Mouse (Mus musculus): ENCODE measurements around the gene Lzic. TPM values are rescaled to one million over a fixed set of nuclear protein-coding genes. Genes with fewer than 3 reads are reported as not detected.

Lzic gene
- total RNA-seq, 2 experiments from 2014 or later: 25.0 to 27.6 TPM

GRCm38 (mm10) chr4:149475096-149475495, 9.9 kb upstream of the Lzic start:
- no peak for DNase-seq (ENCODE audit: low spot score in 2 of 2)

DNA sequence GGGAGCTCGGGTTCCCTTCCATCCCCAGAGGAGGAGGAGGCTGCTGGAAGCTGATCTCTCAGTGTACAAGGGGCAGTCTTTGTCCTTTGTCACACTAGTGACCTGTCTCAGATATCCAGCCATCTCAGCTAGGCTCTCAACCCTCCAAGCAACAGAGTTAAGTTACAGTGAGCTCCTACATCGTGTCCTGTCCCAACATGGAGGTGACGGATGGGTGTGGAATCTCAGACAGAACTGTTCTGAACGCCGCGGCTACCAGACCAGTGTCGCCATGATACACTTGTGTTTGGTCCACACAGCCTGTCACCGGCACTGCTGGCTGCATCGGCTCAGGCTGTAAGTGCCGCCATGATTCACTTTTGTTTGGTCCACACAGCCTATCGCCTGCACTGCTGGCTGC, 8.0 kb upstream of the Lzic start, which contains the start of gene Tmem274:
Gene Tmem274, plus strand, starts transcription at position 301 of the 400 bp plus-strand sequence.
- DNase-seq (ENCODE audit: low spot score in 2 of 2): no peak

GRCm38 (mm10) chr4:149484566-149484965, 463 bp upstream of the Lzic start:
- no peak for DNase-seq (ENCODE audit: low spot score in 2 of 2)

GRCm38 (mm10) chr4:149485825-149486206, 787 bp downstream of the Lzic start:
- DNase-seq (ENCODE audit: low spot score in 2 of 2): no peak

GRCm38 (mm10) chr4:149487729-149488128, 2.7 kb downstream of the Lzic start:
- DNase-seq (ENCODE audit: low spot score in 2 of 2): no peak

DNA sequence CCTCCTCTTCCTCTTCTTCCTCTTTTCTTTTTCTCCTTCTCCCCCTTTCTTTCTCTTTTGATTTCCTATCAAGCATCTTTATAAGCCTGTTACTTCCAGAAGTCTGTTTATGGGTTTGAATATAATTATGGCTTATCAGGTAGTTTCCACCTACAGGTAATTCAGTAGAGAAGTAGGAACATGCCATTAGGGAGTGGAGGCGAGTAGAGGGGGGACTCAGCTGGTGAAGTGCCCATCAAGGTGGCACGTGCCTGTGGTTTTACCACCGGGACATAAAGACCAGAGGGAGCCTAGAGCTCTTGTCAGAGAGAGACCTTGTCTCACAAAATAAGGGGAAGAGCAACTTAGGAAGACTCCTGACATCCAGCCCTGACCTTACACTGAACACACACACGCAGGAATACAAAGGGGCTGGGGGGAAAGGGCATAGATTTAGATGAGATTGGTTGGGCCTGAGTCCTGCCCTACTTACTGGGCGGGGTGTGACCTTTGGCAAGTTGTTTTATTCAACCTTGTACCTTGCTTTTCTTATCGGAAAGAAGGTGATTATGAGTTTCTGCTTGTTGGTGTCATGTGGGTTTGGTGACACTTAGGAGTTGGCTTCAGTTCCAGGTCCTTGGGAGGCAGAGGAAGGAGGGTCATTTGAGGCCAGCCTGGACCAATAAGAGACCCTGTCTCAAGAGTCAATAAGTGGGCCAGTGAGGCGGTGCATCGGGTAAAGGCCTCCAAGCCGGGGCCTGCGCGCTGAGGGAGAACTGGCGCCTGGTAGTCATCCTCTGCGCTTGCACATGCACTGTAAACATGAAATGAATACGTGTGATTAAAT, 4.6 kb downstream of the Lzic start:
- no peak for DNase-seq (ENCODE audit: low spot score in 2 of 2)

- DNase-seq (ENCODE audit: low spot score in 2 of 2): no peak
Measured at GRCm38 (mm10) chr4:149491151-149491550, 6.1 kb downstream of the Lzic start.

DNA sequence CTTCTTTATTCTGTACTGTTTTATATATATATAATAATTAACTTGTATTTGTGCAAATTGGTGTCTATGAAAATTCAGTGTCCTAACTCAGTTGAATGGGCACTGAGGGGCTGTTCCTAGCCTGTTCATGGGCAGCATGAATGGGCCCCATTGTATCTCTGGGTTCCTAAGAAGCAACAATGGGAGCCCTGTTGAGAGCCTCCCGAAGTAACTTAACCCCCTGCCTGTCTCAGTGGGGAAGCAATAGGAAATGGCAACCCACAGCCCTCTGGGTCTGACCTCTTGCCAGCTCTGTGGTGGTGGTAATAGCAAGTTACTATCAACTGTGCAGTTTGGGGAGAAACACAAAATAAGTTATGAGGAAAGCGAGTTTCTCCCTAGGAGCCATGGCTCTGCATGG, 11.6 kb downstream of the Lzic start:
- no peak for DNase-seq (ENCODE audit: low spot score in 2 of 2)

DNA sequence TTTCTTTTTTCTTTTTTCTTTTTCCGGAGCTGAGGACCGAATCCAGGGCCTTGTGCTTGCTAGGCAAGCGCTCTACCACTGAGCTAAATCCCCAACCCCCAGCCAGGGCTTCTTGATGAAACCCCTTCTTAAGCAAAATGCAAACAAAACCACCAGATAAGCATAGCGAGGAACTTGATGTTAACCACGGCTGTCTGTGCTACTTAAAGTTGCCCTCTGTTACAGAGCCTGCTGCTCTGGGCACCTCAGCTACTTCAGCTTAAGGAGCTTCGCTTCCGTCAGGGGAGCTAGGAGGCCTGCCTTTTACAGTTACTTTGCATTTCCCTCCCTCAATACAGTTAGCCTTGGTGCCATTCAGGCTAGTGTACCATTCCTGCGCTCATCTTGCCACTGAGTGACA, 13.9 kb downstream of the Lzic start:
- no peak for DNase-seq (ENCODE audit: low spot score in 2 of 2)

DNA sequence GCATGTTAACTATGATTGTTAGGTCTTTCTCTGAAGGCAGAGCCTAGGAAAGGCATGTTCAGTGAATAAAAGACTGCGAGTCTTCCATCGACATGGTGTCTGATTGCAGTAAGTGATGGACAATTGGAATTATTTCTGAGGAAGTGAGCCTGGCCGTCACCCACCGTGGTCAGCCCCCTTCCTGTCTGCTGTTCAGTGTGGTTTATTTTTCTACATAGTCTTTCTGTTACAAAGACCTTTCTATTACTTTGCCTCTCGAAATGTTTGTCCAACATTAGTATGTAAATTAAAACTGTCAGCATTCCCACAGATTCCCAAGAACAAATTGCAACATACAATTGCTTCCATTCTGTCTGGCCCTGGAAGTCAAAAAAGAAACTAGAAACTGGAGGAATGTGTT, 14.8 kb downstream of the Lzic start:
- DNase-seq (ENCODE audit: low spot score in 2 of 2): no peak

- no peak for DNase-seq (ENCODE audit: low spot score in 2 of 2)
Measured at GRCm38 (mm10) chr4:149504363-149504762, 19.3 kb downstream of the Lzic start.

- DNase-seq (ENCODE audit: low spot score in 2 of 2): no peak
Measured at GRCm38 (mm10) chr4:149504858-149505257, 19.8 kb downstream of the Lzic start.

GRCm38 (mm10) chr4:149505261-149505967, 20.4 kb downstream of the Lzic start:
- no peak for DNase-seq (ENCODE audit: low spot score in 2 of 2)

DNA sequence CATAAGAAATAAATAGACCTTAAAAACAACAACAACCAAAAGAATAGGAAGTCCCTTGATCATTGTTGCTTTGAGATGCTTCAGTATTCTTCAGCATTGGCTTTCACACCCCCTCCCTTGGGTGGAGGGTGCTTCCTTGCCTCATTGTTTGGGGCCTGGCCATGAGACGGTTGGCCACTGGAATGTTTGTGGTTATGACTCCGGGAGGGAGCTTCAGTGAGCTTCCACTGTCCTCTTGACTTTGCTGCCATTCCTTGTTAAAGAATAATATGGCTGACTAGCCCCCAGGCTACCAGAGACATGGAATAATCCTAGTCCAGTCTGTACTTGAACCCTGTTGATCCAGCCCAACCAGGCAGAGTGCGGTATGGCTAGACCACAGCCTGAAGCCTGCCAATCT, 21.9 kb downstream of the Lzic start:
- no peak for DNase-seq (ENCODE audit: low spot score in 2 of 2)

GRCm38 (mm10) chr4:149511221-149511646, 26.2 kb downstream of the Lzic start:
- DNase-seq (ENCODE audit: low spot score in 2 of 2): no peak

DNA sequence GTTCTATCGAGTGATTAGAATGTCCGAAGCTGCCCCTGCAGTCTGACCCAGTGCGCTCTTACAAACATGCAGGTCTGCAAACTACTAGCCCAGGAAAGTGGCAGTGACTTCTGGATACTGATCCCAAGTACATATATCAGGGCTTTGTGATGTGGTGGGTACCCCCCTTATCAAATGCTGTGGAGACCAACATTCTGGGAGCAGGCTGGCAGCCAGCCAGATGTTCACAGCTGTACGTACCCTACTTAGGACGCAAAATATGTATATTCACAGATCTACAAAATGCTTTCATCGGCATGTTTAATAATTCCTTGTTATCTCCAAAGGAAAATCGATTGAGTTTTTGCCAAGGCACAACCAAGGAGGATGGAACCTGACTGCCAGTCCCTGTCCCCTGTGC, 27.0 kb downstream of the Lzic start:
- no peak for DNase-seq (ENCODE audit: low spot score in 2 of 2)

DNA sequence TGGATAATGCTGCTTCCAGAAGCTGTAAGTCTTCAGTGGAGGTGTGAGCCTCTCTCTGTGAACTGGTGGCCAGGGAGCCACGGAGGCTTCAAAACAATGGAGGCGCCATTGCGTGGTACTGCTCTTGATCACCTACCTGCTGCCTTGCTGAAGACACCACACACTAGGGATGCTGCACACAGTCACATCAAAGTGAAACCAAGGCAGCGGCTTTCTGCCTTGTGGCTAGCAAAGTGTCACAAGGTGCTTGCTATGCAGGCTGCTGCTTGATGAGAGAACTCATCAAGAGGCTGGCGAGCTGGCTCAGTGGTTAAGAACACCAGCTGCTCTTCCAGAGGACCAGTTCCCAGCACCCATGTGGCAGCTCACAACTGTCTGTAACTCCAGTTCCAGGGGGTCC, 30.7 kb downstream of the Lzic start:
- no peak for DNase-seq (ENCODE audit: low spot score in 2 of 2)

- DNase-seq (ENCODE audit: low spot score in 2 of 2): peak; percentile 95
Measured at GRCm38 (mm10) chr4:149517868-149518340, 32.9 kb downstream of the Lzic start, which contains the start of gene Ctnnbip1. Gene Ctnnbip1 (plus strand): TSS chr4:149518236.

GRCm38 (mm10) chr4:149518351-149519220, 33.6 kb downstream of the Lzic start:
- peak in 1 of 2 experiments; percentile 19 for DNase-seq (ENCODE audit: low spot score in 2 of 2)

- DNase-seq (ENCODE audit: low spot score in 2 of 2): no peak
Measured at GRCm38 (mm10) chr4:149521258-149521657, 36.2 kb downstream of the Lzic start.

- DNase-seq (ENCODE audit: low spot score in 2 of 2): no peak
Measured at GRCm38 (mm10) chr4:149523961-149524360, 38.9 kb downstream of the Lzic start.
